Mouse (Mus musculus) liver, embryonic 15.5 days (tissue): ENCODE data around the gene Wdfy2. TPM values are rescaled to one million over a fixed set of nuclear protein-coding genes. Genes with fewer than 3 reads are reported as not detected.

Experiments
- ATAC-seq: fragments of 200-750 bp; cut with Nextera tagmentation; 2 replicates; pipeline ENCODE4 v1.8.0; 2017; ENCODE audit warnings: moderate number of reproducible peaks, mild to moderate bottlenecking, moderate library complexity; ENCODE audit not compliant: insufficient read depth
- H3K27ac ChIP-seq: fragments of 300-500 bp; sonication (generic); replicated peaks from 2 replicates; pipeline ENCODE4 v1.5.1; 2015; ENCODE audit warnings: mild to moderate bottlenecking, inconsistent platforms
- H3K27me3 ChIP-seq: fragments of 300-500 bp; sonication (generic); 2 replicates; pipeline ENCODE4 v1.6.1; 2015; ENCODE audit warnings: mild to moderate bottlenecking, inconsistent platforms
- H3K36me3 ChIP-seq: fragments of 300-500 bp; sonication (generic); replicated peaks from 2 replicates; pipeline ENCODE4 v1.6.1; 2015; ENCODE audit warnings: moderate library complexity, mild to moderate bottlenecking, inconsistent platforms
- H3K4me1 ChIP-seq: fragments of 300-500 bp; sonication (generic); replicated peaks from 2 replicates; pipeline ENCODE4 v1.6.1; 2015; ENCODE audit warnings: inconsistent platforms
- H3K4me2 ChIP-seq: fragments of 300-500 bp; sonication (generic); 2 replicates; pipeline ENCODE4 v1.6.1; 2015; ENCODE audit warnings: moderate library complexity, mild to moderate bottlenecking, inconsistent platforms
- H3K4me3 ChIP-seq: fragments of 300-500 bp; sonication (generic); replicated peaks from 2 replicates; pipeline ENCODE4 v1.5.1; 2015; ENCODE audit warnings: mild to moderate bottlenecking, inconsistent platforms
- H3K9ac ChIP-seq: fragments of 300-500 bp; sonication (generic); 2 replicates; pipeline ENCODE4 v1.6.1; 2015; ENCODE audit warnings: moderate library complexity, mild to moderate bottlenecking, inconsistent platforms
- H3K9me3 ChIP-seq: fragments of 300-500 bp; sonication (generic); replicated peaks from 2 replicates; pipeline ENCODE4 v1.6.1; 2016; ENCODE audit warnings: inconsistent platforms
- WGBS: fragments of 180-500 bp; shearing (Covaris S2); methylation state at CpG from one replicate; pipeline ENCODE4 v1.1.7; 2015; ENCODE audit warnings: mixed read lengths; ENCODE audit not compliant: insufficient replicate concordance; 5-methylcytosine and 5-hydroxymethylcytosine counted together
- polyA plus RNA-seq: library from polyadenylated mRNA; unstranded; fragments of >200 nt; fragmentation: Nextera tagmentation; extraction: Ambion mirVana; gene quantifications from 2 replicates; pipeline ENCODE4 v1.2.1, GENCODE M21; 2015

The Wdfy2 gene
- polyA plus RNA-seq, 1 experiment from 2014 or later: 2.6 TPM

DNA sequence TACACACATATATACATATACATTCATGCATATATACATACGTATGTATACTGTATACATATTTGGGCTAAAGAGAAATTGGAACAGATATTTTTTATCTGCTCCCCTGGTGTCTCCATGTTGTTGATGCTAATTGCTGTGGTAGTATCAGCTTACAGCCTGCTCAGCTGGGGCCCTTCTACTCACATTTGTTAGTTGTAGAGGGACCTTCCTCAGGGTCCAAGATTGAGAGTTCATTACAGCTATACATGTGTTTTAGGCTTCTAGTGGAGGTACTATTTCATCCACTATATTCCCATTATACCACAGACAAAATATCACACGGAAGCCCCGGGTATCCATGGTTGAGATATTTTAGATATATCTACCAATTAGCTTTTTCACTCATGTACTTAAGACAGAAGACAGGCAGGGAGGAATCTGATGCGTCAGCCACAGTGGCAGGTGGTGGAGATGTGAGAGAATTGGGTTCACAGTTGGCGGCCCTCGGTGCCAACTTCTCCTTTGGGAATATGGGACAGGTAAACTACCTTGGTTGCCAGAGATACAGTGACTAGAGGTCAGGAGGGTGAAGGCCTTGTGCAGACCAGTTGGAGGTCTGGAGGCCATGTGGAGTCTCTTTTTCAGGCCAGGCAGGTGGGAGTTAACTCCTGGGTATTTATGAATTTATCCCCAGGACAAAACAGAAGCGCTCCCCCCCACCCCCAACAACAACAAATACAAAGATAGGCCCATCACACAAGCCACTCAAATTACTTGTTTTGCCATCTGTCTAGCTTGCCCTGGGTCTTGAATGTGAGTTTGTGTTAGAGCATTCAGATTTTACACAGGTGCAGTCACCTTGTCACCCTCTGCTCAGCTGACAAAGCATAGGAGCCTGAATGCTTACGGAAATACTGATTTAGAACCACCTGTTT is 57.7 kb downstream of the Wdfy2 start:
- 74% methylated on average over 8 of the region's 8 CpGs for WGBS
- Histone ChIP-seq H3K36me3 (no peaks in the 10 kb centered on the region), H3K9me3 (no peaks in the 10 kb centered on the region), H3K4me3 (no peak overlapping the region), H3K27ac (no peak overlapping the region), H3K9ac (no peak overlapping the region), H3K4me2 (no peak overlapping the region), H3K4me1 (peaks cover 7% of the 10 kb centered on the region), H3K27me3 (no peaks in the 10 kb centered on the region)
- ATAC-seq: no peak

DNA sequence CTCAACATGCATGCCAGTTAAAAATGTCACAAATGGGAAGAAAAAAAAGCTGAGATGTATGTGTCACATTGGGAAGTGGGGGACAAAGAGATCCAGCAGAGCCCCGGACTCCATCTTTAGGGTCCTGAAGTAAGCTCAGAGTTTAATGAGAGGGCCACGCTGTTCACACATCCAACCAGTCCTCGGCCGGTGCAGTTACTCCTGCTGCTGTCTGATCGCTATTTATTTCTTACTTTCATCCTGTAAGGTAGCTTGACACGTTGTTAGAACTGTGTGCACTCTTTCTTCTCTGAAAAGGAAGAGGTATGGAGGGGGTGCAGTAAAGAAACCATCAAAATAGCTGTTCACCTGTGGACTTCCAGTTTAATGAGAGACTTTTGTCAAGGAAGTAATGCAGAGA is 60.6 kb downstream of the Wdfy2 start:
- H3K9me3 ChIP-seq: no peaks in the 10 kb centered on the region

GRCm38 (mm10) chr14:62907888-62908287 is 70.4 kb downstream of the Wdfy2 start:
- Histone ChIP-seq H3K27ac (no peak overlapping the region), H3K4me3 (no peak overlapping the region), H3K27me3 (no peaks in the 10 kb centered on the region), H3K4me2 (no peak overlapping the region), H3K4me1 (no peaks in the 10 kb centered on the region), H3K9me3 (no peaks in the 10 kb centered on the region), H3K9ac (no peak overlapping the region), H3K36me3 (no peaks in the 10 kb centered on the region)
- WGBS: 59% methylated on average over 2 of the region's 2 CpGs
- ATAC-seq: no peak

More for the DNA sequence above, 60.6 kb downstream of the Wdfy2 start:
- WGBS: 63% methylated on average over 6 of the region's 6 CpGs
- H3K4me1 ChIP-seq: peaks cover 3% of the 10 kb centered on the region
- H3K4me3 ChIP-seq: no peak overlapping the region
- H3K27me3 ChIP-seq: no peaks in the 10 kb centered on the region
- no peak for ATAC-seq
- no peak overlapping the region for H3K27ac ChIP-seq
- H3K9ac ChIP-seq: no peak overlapping the region
- no peak overlapping the region for H3K4me2 ChIP-seq
- H3K36me3 ChIP-seq: no peaks in the 10 kb centered on the region

DNA sequence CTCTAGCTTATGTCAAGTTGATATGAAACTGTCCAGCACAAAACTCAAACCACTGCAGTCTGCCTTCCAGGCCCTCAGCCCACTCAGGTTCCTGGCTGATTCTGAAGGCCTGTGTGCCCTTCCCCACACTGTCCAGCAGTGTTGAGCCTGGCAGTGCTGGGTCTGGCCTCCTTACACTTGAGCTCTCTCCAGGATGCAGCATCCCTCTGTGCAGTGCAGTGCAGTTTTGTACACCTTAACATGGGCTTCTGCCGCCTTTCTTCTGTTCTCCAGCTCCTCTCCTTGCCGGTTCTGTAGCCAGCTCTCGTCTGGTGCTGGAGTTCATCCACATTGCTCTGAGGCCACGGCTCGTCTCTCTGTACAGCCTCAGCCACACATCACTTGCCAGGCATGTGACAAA is 71.1 kb downstream of the Wdfy2 start:
- 68% methylated on average over 5 of the region's 5 CpGs for WGBS
- H3K27me3 ChIP-seq: no peaks in the 10 kb centered on the region
- no peaks in the 10 kb centered on the region for H3K36me3 ChIP-seq
- H3K9me3 ChIP-seq: no peaks in the 10 kb centered on the region
- no peak overlapping the region for H3K27ac ChIP-seq
- H3K4me2 ChIP-seq: no peak overlapping the region
- no peak overlapping the region for H3K9ac ChIP-seq
- ATAC-seq: no peak
- H3K4me3 ChIP-seq: no peak overlapping the region
- H3K4me1 ChIP-seq: no peaks in the 10 kb centered on the region

GRCm38 (mm10) chr14:62910859-62911258 is 73.4 kb downstream of the Wdfy2 start:
- ATAC-seq: no peak
- Histone ChIP-seq H3K9ac (no peak overlapping the region), H3K27ac (no peak overlapping the region), H3K4me3 (no peak overlapping the region), H3K4me1 (no peaks in the 10 kb centered on the region), H3K36me3 (no peaks in the 10 kb centered on the region), H3K4me2 (no peak overlapping the region), H3K27me3 (no peaks in the 10 kb centered on the region), H3K9me3 (no peaks in the 10 kb centered on the region)
- WGBS: 34% methylated on average over 4 of the region's 4 CpGs

GRCm38 (mm10) chr14:62915146-62915685 is 77.7 kb downstream of the Wdfy2 start:
- H3K9ac ChIP-seq: no peak overlapping the region
- no peak for ATAC-seq
- H3K4me1 ChIP-seq: no peaks in the 10 kb centered on the region
- no peaks in the 10 kb centered on the region for H3K36me3 ChIP-seq
- no peak overlapping the region for H3K27ac ChIP-seq
- H3K4me2 ChIP-seq: no peak overlapping the region
- no peaks in the 10 kb centered on the region for H3K9me3 ChIP-seq
- no peaks in the 10 kb centered on the region for H3K27me3 ChIP-seq
- H3K4me3 ChIP-seq: no peak overlapping the region
- 63% methylated on average over 6 of the region's 6 CpGs for WGBS

- WGBS: 68% methylated on average over 10 of the region's 10 CpGs
Measured at GRCm38 (mm10) chr14:62916488-62917034, 79.1 kb downstream of the Wdfy2 start.

GRCm38 (mm10) chr14:62921401-62921800 is 83.9 kb downstream of the Wdfy2 start:
- no peak for ATAC-seq
- Histone ChIP-seq H3K4me3 (no peak overlapping the region), H3K9me3 (no peaks in the 10 kb centered on the region), H3K4me2 (no peak overlapping the region), H3K4me1 (no peaks in the 10 kb centered on the region), H3K27me3 (no peaks in the 10 kb centered on the region), H3K27ac (no peak overlapping the region), H3K36me3 (no peaks in the 10 kb centered on the region), H3K9ac (no peak overlapping the region)
- 60% methylated on average over 5 of the region's 5 CpGs for WGBS

More at GRCm38 (mm10) chr14:62916488-62917034, 79.1 kb downstream of the Wdfy2 start:
- Histone ChIP-seq H3K27ac (no peak overlapping the region), H3K4me2 (no peak overlapping the region), H3K27me3 (no peaks in the 10 kb centered on the region), H3K4me1 (no peaks in the 10 kb centered on the region), H3K9ac (no peak overlapping the region), H3K36me3 (no peaks in the 10 kb centered on the region), H3K9me3 (no peaks in the 10 kb centered on the region), H3K4me3 (no peak overlapping the region)
- ATAC-seq: no peak

- H3K36me3 ChIP-seq: no peaks in the 10 kb centered on the region
- no peaks in the 10 kb centered on the region for H3K27me3 ChIP-seq
- H3K27ac ChIP-seq: no peak overlapping the region
- H3K4me3 ChIP-seq: no peak overlapping the region
- H3K9me3 ChIP-seq: no peaks in the 10 kb centered on the region
- H3K4me2 ChIP-seq: no peak overlapping the region
- no peaks in the 10 kb centered on the region for H3K4me1 ChIP-seq
- no peak overlapping the region for H3K9ac ChIP-seq
- ATAC-seq: no peak
Measured at GRCm38 (mm10) chr14:62922637-62923036, 85.2 kb downstream of the Wdfy2 start.

GRCm38 (mm10) chr14:62924800-62925199 is 87.3 kb downstream of the Wdfy2 start:
- H3K9ac ChIP-seq: no peak overlapping the region
- no peaks in the 10 kb centered on the region for H3K9me3 ChIP-seq
- H3K4me2 ChIP-seq: no peak overlapping the region
- 57% methylated on average over 4 of the region's 4 CpGs for WGBS
- H3K27ac ChIP-seq: no peak overlapping the region
- no peak overlapping the region for H3K4me3 ChIP-seq
- H3K4me1 ChIP-seq: no peaks in the 10 kb centered on the region
- H3K27me3 ChIP-seq: no peaks in the 10 kb centered on the region
- no peak for ATAC-seq
- peaks cover 5% of the 10 kb centered on the region; the same call in 1 of the 2 replicates for H3K36me3 ChIP-seq

DNA sequence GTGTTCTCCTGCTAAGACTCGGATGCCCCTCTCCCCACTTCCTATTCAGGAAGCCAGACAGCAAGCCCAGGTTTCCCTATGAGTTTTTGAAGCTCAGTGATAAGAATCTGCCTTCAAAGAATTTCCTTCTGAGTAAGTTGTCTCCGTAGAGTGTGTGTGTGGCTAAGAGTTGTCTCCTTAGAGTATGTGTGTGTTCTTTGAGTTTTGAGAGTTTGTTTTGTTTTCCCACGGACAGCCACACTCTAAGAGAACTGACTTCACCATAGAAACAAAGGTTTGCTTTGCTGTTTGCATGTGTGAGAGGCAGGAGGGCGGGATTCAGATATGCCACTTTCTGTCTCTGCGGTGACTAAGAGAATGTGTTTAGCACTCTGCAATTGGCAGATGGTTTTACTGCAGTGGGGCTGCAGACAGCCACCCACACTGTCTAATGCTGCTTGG is 90.6 kb downstream of the Wdfy2 start:
- no peak overlapping the region for H3K27ac ChIP-seq
- no peak for ATAC-seq
- no peak overlapping the region for H3K4me3 ChIP-seq
- H3K4me1 ChIP-seq: no peaks in the 10 kb centered on the region
- no peaks in the 10 kb centered on the region for H3K9me3 ChIP-seq
- no peak overlapping the region for H3K4me2 ChIP-seq
- H3K9ac ChIP-seq: no peak overlapping the region
- WGBS: 38% methylated on average over 5 of the region's 5 CpGs
- no peaks in the 10 kb centered on the region for H3K27me3 ChIP-seq
- H3K36me3 ChIP-seq: peaks cover 5% of the 10 kb centered on the region; the same call in 1 of the 2 replicates
